Mouse (Mus musculus) lung, postnatal 4 days (tissue): ENCODE data around the gene Guca2a.
A peak's percentile ranks its signal among the peaks of the same experiment; 100 is the strongest.

Experiments used
- DNase-seq, 2 experiments: peaks; one replicate each; pipeline ENCODE4 v3.0.0; 2021

The Guca2a gene

DNA sequence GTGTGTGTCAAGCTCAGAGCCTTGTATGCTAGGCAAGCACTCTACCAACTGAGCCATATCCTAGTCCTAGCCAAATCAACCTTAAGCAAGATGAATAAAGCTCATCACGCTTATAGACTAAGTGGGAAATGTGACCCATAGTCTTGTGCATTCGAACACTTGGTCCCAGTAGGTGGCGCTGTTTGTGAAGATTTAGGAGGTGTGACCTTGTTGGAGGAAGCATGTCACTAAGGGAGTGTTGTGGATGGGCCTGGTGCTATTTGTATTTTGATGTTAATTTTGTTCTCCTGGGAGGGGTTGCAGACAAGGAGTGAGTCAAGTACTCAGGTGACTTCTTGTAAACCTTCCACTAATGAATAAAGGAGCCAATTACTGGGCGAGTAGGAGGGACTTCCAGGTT is 5.2 kb downstream of the Guca2a start:
- no peak for DNase-seq

DNA sequence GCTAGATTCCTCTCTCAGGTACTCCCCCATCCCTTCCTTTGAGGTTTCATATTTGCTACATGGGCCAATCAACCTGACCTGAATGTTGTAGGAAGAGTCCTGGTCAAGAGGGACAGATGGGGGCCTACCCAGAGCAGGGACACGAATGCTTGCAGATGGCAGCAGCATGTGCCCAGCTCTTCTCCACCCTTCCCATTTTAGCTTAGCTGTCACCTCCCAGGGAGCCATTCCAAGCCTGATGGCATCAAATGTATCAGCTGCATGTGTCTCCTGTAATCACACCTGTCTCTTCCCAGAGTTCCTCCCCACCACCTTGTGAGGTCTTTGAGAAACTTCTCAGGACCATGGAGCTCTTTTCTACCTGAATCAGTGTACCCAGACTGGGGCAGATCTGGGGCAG is 19.5 kb downstream of the Guca2a start:
- no peak for DNase-seq

DNA sequence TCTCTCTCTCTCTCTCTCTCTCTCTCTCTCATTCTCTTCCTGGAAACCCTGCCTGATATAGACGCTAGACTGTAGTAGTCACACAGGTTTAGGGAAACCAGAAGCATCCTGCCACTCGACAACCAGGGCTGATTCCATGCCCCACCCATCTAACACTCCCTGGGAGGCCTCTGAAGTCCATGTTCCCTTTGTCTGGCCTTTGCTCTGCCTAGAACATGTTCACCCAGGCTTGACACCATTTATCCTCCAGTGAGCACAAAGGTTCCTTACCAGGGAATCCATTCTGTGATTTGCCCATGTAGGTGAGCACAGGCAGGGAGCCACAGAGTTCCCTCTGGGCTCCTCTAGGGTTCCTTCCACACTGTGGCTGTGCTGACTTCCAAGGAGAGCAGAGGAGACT is 20.7 kb downstream of the Guca2a start:
- no peak for DNase-seq

DNA sequence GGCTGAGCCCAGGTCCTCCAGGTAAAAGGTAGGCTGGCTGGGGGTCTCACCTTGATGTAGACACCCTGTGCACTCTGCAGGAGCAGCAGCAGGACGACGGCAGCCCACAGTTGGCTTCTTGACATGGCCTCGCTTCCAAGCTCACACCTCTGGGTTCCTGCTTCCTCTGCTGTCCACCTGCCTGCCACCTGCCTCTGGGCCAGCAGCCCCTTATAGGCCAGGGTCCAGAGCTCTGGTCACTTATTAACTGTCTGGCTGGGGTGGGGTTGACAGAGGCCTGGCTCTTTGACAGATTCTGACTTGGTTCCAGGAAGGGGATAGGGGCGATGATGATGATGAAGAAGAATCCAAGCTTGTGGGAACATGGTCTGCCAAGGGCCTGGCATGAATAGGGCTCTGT is 21.2 kb downstream of the Guca2a start, which contains the start of gene Guca2b:
TSS of gene Guca2b (minus strand) at position 224 of the 400 bp plus-strand sequence.
- no peak for DNase-seq

DNA sequence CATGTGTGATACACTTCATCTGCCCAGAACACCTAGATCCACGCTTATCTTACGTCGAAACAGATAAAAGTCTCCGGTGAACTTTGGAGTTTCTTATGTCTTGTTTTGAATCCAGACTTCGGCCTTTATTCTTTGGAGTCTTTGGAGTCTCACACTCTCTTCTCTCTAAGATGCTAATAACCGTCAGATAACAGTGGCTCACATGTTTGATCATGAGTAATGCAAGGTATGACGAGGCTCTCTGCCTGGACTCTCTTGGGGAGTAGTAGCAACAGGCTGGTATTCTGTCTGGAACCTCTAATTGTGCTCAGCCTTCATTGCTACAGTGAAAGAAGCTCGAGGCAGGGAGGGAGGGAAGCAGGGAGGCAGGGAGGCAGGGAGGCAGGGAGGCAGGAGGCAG is 22.5 kb downstream of the Guca2a start:
- DNase-seq: no peak

DNA sequence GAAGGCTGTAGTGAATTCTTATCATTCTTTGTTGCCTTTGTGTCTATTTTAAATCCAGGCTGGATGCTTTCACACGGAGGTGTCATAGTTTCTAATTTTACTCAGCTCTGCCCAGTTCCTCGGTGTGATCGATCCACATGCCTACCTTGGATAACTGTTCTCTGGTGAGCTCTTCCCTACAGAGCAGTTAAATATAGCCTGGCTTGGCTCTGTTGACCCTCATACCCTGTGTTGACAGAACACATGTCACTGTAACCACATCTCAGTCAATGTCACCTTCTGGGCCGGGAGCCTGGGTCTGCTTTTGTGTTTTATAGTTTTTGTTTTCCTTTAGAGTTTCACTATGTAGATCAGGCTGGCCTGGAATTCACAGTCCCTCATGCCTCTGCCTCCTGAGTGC is 24.6 kb downstream of the Guca2a start:
- DNase-seq: no peak

DNA sequence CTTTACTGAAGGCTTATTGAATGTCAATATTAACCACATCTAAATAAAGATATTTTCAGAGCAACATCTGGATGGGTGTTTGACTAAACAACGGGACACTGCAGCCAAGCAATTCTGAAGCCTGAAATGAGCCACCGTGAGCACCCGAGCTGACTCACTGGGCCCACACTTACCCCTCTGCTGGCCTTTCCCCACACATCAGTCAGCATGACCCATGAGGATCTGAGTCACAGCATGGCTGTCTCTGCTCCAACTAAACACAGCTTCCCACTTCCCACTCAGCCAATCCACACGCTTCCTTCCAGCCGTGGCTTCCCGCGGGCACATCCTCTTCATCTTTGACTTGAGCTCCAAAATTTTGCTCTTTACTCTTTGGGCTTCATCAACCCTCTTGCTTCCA is 25.5 kb downstream of the Guca2a start:
- DNase-seq: no peak

DNA sequence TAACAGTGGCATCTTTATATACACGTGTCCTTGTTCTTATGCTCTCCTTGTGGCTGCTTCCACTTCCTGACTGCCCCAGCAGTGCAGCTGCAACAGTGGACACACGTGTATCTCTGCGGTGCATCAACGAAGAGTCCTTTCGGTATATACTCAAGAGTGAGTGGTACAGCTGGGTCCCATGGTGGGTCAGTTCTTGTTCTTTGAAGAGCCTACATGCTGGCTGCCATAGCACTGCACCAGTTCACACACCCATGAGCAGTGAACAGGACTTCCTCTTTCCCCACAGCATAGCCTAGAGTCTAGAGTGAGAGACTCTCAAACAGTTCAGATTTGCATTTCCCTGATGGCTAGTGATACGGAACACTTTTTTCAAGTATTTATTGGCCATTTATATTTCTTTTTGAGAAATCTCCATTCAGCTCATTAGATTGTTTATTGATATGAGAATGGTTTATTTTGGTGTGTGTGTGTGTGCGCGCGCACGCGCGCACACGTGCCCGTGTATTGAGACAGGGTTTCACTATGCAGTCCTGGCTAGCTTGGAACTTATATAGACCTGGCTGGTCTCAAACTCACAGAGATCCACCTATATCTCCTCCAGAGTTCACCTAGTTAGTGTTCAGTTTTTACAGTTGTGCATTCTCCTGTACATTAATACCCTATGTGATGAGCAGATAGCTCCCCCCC is 26.0 kb downstream of the Guca2a start:
- no peak for DNase-seq

DNA sequence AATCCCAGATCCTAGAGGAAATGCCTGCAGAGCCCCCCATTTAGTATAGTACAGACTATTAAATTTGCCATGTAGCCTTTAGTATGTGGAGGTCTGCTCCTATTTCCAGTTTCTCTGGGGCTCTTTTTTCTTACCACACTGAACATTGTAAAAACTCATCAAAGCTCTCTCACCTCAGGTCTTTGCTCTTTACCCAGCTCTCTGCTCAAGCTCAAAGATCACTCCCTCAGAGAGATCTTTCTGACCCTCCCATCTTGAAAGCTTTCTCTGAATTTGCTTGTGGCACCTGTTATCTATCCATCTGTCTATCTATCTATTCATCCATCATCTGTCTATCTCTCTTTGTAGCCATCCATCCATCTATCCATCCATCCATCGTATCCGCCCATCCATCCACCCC is 27.7 kb downstream of the Guca2a start:
- DNase-seq: no peak

DNA sequence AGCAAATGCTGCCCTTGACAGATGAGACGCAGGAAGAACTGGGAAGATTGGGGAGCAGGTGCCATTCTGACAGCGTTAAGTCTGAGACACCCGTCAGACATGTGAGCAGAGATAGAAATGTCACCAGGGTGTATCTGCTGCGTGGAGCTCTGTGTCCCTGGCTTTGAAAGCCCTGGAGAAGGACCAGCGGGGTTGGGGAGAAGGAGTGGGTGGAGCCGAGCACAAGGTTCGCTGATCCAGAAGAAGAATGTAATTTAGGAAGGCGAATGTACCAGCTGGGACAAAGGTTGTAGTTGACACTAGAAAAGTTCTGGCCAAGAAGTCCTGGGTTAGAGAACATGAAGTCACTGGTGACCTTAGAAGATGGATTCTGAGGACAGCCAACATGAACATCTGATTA is 28.6 kb downstream of the Guca2a start:
- DNase-seq: peak in 1 of 2 experiments; percentile 12

DNA sequence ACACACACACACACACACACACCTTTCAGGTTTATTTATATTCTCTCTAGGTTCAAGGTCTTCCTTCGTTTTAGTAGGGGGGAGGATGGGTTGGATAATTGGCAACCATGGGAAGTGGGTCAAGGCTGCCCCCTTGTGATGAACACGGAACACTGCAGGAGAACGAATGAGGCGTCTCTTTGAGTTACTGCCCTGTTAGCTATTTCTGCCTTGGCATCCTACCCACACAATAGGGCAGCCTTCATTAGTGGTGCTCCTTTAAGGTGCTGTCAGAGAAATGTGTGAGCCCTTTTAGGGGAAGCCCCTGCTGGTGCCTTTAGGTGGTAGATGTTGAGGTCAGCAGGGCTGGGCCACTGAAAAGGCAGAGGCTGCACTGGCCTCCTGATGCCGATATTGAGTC is 29.9 kb downstream of the Guca2a start:
- peak in 1 of 2 experiments; percentile 48 for DNase-seq

DNA sequence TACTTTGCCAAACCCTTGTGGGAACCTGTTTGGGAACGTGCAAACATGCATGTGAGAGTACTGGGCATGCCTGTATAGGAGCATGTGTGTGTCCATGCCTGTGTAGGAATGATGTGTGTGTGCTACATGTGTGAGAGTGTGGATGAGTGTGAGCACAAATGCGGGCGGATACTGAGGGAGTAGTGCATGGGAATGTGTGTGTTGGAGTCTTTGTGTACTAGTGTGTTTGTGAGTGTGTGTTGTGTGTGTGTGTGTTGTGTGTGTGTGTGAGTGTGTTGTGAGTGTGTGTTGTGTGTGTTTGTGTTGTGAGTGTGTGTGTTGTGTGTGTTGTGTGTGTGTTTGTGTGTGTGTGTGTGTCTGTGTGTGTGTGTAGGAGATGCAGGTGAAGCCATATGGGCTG is 30.7 kb downstream of the Guca2a start:
- DNase-seq: no peak

DNA sequence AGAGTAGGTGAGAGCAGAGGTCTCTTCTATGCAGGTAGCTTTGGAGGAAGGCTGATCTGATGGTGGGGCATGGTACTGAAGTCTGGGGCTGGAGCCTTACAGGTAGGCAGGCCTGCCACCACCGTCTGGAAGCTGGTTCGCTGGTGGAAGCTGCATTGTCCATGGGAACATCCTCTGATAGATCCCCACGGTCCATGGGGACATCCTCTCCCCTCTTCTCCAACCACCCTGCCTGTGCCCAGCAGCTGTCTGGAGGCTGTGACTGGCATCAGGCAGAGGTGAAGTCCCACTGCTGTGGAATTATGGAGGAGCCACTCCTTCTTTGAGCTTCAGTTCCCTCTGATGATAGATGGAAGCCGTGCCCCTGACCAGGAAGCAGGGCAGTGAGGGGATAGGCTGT is 31.1 kb downstream of the Guca2a start:
- DNase-seq: no peak

DNA sequence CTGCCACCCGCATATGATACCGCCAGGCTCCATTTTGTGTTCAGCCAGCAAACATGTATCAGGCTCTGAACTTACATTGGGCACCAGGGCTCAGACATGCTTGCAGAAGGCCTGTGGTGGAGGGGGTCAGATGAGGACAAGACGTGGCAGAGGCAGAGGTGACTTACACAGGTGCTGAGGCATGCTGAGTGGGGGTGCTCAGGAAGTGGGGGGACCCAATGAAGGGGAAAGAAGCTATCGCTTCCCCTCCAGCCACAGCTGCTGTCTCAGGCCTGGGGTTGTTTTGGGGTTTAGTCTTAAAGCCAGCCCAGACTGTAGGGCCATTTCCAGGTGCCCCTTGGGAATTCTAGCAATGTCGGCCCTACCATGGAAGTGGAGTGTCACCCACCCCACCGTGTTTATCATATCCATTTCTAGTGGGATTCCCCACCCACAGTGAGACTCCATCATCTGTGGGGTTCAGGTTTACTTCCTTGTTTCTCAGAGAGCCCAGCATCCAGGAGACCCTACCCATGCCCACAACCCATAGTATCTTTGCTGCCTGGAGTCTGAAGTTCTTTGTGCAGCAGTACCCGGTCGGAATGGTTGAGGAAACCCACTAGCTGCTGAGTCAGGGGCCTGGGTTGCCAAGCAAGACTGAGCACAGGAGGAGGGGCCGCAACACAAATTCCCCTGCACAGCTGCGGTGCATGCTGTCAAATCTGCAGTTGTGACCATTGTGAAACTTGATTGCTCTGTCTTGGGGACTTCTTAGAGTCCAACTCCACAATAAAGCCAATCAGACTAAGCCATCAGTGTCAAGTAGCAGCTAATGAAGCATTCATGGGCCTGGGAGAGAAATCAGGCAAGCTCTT is 32.1 kb downstream of the Guca2a start:
- DNase-seq: peak in 1 of 2 experiments; percentile 50

DNA sequence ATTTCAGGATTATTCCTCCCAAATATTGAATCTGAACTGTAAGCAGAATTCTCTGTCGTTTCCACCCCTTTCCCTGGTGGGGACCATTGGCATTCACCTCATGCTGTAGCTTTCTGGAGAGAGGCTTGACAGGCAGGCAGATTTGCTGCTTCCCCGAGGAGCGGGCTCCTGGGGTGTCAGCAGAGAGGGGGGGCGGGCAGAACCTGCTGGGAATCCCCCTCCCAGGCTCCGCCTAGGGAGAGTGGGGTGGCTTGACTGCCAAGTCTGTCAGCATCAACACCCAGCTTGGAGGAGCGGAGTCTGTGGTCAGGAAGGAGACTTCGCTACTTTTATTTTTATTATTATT is 32.7 kb downstream of the Guca2a start:
- no peak for DNase-seq

DNA sequence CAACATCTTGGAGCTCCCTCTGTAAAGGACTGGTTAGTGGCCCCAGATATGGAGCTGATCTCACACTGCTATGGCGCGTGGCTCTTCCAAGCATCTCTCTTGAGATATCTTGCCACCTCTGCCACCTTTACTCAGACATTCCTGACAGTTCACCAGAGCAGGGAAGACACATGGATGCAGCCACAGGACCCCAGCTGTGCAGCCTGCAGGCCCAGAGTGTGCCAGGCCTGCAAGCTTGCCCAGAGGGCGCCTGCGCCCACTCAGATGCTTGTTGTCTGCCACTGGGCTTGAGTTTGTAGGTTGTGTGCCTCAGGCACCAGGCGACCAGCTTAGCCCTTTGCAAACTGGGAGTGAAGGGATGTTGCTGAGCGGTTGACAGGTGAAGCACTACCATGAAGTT is 33.2 kb downstream of the Guca2a start:
- no peak for DNase-seq

DNA sequence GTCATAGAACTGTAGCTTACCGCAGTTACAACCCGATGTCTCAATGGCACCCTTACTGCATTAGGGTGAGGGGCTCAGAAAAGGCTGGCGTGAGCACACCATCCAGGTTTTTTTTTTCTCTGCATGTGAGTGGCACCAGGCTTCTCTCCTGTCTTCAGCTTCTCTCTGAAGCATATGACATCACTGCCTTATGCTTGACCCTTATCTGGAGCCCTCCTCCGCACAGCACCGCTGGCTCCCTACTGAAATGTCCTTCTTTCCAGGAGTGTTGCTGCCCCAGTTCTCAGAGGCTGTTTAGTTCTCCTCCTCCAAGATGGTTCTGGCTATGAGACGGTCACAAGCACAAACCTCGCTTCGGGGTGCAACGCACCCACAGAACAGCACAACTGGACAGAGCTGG is 33.7 kb downstream of the Guca2a start:
- no peak for DNase-seq

DNA sequence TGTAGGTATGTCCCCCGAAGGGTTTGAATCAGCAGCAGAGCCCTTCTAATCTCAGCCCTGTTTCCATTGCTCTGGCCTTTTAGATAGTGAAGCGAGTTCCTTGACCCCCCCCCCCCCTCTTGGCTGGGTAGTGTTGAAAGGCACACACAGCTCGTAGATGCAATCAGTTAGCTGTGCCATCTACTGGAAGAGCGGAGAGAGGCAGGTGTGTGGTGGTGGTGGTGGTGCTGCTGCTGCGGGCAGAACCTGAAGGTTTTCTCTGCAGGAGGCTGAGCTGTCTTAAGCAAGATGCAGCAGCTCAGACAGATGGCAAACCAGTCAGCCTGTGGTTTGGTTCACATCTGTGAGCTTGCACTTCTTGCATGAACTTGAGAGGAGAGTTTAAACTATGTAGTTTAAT is 35.2 kb downstream of the Guca2a start:
- no peak for DNase-seq

DNA sequence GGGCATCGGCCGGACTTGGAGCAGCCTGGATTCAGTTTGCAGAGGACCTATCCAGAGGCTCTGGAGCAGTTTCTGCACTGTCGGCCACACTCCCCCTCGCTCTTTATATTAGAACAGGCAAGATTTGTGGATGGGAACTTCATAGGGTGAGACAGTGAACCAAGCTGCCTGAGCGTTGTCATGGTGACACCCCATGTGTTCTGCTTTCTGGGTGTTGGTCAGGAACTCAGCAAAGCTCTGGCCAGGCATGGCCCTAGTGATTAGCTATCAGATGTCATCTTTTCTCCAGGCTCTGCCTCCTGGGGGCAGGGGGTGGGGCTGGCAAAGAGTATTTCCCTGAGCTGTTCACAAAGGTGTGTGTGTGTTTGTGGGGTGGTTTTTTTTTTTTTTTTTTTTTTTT is 45.1 kb downstream of the Guca2a start:
- DNase-seq: no peak

DNA sequence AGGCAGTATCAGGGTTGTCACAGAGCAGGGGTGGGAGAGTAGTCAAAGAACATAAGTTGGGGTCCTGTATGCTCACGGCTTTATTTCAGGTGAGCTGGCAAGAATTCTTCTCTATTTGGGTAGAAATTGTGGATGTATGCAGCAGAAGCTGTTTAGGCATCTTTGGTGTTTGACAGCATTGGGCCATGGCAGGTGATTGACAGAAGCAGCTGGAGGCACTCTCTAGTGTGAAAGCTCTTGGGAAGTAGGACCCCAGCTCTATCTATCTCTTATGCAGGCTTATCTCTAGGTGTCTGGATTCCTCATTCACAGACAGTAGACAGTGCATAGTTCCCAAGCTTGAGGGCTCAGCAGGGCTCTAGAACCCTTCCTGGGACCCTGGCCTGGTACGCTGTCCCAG is 48.2 kb downstream of the Guca2a start:
- no peak for DNase-seq
